Mouse (Mus musculus) layer of hippocampus, postnatal 10 days (tissue): ENCODE measurements around the gene Lyg2. TPM values are rescaled to one million over a fixed set of nuclear protein-coding genes. Genes with fewer than 3 reads are reported as not detected.

ENCODE experiments used
- DNase-seq, 2 experiments: peaks; one replicate each; pipeline ENCODE4 v3.0.0; 2021; ENCODE audit warnings: low spot score in 2 of 2
- total RNA-seq, 2 experiments: library from RNA; stranded (reverse); gene quantifications; 2 replicates each; pipeline ENCODE4 v1.2.3; 2021

Lyg2 gene
- total RNA-seq, 2 experiments from 2014 or later: not detected

DNA sequence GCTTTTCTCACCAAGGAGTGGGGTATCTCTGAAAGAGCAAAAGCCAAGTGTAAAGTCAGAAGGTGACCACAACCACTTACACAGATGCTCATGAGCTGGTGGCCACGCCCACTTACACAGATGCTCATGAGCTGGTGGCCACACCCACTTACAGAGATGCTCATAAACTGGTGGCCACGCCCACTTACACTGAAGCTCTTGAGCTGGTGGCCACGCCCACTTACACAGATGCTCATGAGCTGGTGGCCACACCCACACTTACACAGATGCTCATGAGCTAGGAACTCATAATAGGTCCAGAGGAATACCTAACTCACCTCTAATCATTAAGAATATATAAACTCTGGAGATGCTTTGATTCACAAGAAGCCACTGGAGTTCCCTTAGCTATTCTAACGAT is 31.8 kb downstream of the Lyg2 start:
- no peak for DNase-seq

DNA sequence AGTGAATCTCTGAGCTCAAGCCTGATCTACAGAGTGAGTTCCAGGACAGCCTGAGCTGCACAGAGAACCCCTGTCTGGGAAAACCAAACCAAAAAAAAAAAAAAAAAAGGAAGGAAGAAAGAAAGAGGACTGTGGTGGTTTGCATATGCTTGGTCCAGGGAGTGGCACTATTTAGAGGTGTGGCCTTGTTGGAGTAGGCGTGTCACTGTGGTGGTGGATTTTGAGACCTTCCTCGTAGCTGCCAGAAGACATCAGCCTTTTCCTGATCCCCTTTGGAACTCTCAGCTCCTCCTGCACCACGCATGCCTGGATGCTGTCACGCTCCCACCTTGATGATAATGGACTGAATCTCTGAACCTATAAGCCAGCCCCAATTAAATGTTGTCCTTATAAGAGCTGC is 32.9 kb downstream of the Lyg2 start:
- DNase-seq: no peak

DNA sequence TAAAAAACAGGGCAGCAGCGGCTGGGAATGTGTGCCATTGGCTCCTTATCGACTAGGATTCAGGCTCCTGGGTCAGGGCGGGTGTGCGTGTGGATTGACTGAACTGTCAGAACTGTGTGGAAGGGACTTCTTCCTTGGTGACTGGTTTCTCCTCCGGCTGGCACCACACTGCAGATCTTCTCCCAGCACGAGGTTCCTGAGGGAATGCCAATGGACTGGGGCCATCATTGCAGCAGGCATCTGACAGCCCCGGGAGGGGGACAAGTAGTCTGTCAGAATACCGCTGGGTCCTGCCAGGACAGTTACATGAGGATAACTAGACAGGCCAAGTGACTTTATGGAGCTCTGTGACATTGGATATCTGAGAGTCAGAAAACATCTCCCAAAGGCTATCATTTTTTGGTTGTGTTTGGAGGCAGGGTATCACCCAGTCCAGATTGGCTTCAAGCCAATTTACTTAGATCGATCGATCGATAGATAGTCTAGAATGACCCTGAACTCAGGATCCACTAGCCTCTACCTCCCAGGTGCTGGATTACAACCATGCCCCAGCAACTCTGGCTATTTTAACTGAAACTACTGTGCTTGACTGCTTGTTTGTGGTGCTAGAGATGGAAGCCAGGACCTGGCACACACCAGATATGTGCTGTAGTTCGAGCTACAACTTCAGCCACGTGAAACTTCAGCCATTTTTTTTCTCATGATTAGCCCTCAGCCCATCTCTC is 38.4 kb downstream of the Lyg2 start:
- no peak for DNase-seq

DNA sequence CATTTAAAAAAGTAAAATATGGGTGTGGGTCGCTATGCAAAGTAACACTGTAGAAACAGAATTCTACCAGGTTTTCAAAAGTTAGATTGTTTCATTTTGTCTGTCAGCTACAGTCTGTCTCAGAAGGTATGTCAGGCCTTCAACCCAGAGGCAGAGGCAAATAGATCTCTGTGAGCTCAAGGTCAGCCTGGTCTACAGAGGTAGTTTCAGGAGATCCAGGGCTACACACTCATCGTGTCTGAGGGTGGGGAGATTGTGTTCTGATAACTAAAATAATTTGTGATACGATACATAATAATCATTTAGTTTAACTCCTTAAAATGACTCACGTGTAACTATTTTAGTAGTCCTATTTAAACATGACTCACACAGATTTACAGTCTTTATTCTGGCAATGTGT is 43.1 kb downstream of the Lyg2 start:
- DNase-seq: no peak

DNA sequence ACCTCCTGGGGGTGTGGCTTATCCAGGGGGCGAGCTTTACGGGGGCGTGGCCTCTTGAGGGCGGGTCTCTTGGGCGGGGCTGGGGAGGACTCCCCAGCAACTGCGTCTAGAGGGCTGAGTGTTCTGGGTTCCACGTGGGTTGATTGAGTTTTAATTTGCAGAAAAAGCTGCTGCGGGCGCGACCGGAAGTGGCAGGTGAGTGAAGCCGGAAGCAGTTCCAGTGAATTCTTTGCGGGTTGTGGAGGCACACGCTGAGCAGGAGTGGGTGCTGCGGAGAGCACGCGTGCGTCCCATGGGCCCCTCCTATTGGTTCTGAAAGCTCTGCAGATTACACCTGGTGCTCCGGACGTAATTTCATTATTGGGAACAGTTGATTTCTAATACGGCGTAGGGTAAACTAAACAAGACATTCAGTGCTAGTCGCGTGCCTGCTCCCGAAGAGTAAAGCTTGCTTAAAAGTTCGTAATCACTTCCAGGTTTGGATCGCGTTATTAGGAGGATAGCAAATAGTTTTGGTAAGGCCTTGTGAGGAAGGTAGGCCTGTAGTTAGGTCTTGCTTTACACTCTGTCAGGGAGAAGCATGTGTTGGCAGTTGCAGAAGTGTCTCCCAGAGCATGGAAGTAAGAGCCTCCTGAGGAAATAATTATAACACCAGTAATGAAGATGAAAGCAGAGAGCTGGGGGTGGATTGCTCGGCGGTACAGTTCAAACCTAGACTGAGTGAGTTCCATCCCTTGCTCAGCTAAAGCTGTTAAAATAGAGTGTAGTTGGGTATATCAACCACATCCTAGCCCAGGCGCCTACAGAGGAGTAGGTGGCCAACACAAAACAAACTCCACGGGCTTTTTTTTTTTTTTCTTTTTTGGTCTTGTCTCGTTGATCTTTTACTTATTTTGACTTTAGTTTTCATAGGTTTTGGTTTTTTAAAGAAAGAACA is 43.9 kb downstream of the Lyg2 start:
- peak; percentile 69 to 73 for DNase-seq

DNA sequence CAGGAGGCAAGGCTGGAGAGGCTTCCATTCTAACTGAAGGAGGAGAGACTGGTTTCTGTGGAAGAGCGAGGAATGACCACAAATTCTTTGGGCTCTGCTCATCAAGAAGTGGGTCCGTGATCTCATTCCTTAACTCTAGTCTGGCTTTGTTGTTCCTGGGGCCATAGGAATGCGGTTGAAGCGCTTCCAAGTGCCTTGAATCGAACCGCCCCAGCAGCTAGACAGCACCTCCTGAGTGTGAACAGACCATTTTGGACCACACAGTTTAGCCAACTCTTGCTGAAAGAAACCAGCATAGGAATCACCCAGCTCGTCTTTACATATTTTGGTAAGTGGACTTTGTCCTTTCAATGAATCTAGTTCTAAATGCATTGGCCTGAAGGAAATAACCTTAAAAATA is 44.6 kb downstream of the Lyg2 start, which contains the start of gene Lipt1:
Gene Lipt1 (plus strand): TSS at position 35 of the 400 bp plus-strand sequence.
- DNase-seq: peak in 1 of 2 experiments; percentile 38

DNA sequence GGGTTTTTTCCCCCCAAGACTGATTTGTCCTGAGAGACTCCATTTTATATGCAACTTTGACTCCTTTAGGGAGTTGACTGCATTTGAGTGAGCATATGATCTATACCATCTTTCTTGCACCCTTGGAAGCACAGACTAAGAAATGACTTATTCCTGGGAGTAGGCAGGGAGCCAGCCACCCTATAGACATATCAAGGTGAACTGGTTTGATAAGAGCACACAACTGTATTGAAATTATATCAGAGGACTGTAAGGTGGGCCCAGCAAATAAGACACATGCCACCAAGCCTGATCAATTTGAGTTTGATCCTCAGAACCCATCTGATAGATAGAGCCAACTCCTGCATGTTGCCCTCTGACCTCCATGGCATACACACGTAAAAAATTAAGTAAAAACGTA is 46.9 kb downstream of the Lyg2 start:
- no peak for DNase-seq

DNA sequence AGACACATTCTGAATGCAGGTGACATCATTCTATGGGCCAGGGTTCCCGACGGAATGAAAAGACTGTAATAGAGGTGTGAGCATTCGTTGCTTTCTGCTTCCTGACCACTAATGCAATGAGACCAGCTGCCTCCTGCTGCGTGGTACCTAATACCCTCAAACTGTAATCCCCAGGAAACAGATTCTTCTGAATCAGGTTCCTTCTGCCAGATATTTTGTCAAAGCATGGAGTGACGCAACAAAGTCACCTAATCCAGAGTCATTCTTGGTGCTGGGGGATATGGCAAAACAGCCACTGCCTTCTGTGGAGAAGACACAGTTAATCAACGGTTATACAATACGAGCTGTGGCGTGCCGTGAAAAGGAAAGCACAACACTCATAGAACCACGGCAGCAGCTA is 47.7 kb downstream of the Lyg2 start:
- no peak for DNase-seq

DNA sequence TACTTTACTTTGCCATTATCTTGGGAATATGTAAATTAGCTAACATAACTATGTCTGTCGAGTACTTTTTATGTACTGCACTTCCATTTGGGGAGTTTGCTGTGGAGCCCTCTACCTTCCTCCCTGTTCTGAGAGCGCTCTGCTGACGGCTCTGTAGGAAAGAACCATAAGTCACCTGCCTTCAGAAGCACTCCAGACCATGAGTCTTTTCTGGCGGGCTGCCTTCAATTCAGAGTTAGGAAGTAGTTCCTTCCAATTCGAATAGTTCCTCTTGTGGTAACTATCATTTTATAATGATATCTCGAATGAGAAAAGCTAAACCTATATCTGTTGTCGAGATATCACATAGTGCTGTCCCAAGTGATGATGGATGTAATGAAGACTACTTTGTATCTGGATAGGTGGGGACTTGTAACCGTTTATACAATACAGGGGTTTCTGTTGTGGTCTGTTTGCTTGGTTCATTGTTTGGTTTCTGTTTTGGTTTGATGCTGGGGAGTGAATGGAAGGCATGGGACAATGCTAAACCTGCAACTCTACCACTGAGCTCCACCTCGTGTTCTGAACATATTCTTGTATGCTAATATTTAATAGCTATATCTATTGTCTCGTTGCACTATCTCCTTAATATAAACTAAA is 48.5 kb downstream of the Lyg2 start:
- DNase-seq: no peak

DNA sequence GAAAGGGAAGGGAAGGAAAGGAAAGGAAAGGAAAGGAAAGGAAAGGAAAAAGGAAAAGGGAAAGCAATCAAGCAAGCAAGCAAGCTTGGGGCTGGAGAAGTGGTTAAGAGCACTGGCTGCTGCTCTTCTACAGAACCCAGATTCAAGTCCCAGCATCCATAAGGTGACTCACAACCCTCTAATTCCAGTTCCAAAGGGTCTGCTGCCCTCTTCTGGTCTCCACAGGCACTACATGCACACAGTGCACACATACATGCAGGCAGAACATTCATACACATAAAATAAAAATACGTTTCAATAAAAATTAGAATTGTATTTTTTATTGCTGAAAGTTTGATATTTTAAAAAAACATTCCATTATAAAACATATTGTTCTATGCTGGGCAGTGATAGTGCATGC is 49.2 kb downstream of the Lyg2 start:
- peak; percentile 38 to 50 for DNase-seq

DNA sequence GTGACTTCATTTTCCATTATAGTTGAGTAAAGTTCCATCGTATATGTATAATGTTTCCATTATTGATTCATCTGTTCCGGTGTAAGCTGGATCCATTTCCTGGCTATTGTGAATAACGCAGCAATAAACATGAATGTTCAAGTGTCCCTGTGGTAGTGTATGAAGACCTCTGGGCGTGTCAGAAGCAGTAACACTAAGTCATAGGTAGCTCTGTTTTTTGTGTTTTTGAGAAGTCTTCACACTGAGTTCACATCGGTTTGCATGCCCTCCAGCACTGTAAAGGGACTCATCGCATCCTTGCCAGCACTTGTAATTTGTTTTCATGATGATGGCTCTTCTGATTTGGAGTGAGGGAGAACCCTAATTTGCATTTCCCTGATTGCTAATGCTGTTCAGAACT is 50.0 kb downstream of the Lyg2 start, which contains the start of gene Tsga10:
Gene Tsga10 (minus strand): TSS at position 144 of the 400 bp plus-strand sequence.
- no peak for DNase-seq

DNA sequence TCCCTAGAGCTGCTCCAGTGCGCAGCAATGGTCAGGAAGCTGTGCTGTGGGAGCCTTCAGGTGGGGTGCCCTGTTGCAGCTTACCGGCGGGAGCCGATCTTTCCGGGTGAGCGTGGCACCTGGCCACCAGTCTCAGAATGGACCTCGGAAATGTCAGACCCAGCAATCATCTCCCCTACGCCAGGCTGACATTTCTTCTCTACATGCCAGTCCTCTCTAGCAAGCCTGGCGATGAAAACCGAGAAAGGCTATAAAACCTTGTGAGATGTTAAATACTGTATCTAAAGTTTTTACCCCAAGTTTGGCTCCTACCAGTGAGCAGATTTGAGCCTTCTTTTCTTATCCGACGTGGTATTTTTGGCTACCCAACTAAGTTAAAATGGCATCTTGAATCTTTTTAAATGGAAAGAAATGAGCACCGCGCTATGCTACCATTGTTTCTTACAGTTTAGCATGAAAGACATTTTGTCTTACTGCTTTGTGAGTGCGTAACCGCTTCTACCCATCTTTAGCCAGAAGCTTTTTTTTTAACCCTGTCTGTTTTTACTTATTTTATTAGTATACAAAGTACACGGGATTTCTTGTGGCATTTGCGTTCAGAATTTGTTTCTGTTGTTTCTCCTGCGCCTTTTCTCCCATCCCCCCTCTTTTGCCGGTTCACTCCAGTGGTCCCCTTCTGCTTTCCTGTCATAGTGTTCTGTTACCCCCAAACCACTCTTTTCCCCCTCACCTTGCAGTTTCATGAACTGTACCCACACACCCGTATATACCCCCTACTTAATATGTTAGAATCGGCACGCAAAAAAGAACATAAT is 50.7 kb downstream of the Lyg2 start:
- DNase-seq: no peak

DNA sequence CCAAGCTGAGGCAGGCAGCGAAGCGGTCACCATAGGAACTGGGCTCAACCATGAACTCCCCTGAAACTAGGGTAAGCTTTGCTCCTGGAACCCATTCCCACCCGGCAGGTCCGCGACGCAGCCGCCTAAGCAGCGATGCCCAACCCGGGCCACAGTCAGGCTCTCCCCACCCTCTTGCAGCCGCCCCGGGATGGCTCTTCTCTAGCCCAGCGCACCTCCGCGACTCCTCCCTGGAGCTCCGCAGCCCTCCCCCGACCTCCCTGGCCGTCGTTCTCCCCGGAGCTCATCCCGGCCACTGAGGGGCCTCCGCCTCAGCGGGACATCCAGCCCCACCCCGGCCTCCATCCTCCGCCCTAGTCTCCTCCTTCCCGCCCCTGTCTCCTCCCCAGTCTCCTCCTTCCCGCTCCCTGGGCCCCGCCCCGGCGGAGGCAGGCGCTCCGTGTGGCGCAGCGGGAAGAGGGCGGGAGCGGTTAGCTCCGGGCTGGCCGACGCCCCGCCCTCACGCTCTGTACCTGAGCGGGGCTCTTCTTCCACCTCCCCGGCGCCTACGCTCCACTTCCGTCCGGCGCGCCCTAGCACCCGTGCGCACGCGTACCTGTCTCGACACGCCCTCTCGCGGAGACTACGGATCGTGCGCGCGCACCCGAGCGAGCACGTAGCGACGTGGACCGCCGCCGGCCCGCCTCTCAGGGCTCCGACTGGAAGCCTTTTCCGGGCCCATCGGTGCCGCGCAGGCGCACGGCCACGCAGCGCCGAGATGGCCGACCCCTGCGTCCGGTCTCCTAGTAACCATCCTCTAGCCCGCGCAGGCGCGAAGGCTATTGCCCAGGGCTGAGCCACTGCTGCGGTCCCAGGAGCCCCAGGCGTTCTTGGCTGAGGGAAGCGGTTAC is 51.5 kb downstream of the Lyg2 start:
- peak; percentile 99 for DNase-seq

Other genes starting within 250 kb of the Lyg2 start
- 100 to 1,000 TPM; 151 to 166 TPM for gene 2010300C02Rik, start 196.4 kb downstream of the Lyg2 start, total RNA-seq
- 10 to 100 TPM; 15.3 to 18.0 TPM for gene Tsga10, start 50.1 kb downstream of the Lyg2 start, total RNA-seq
- 1 to 10 TPM; 7.0 to 7.5 TPM for gene Lipt1, start 44.8 kb downstream of the Lyg2 start, total RNA-seq
- 10 to 100 TPM; 11.9 to 13.7 TPM for gene Mitd1, start 26.1 kb downstream of the Lyg2 start, total RNA-seq
- 100 to 1,000 TPM; 142 to 164 TPM for gene Mrpl30, start 26.0 kb downstream of the Lyg2 start, total RNA-seq
- gene Lyg1, start 41.3 kb upstream of the Lyg2 start, total RNA-seq: not detected
- 10 to 100 TPM; 66.7 to 68.6 TPM for gene Txndc9, start 81.4 kb upstream of the Lyg2 start, total RNA-seq
- 10 to 100 TPM; 35.1 to 38.8 TPM for gene Eif5b, start 81.5 kb upstream of the Lyg2 start, total RNA-seq
- 10 to 100 TPM; 36.7 to 38.6 TPM for gene Rev1, start 213.3 kb upstream of the Lyg2 start, total RNA-seq